Mouse (Mus musculus): Measurements from ENCODE around the gene Pter. TPM values are rescaled to one million over a fixed set of nuclear protein-coding genes. Genes with fewer than 3 reads are reported as not detected.
A peak's percentile ranks its signal among the peaks of the same experiment; 100 is the strongest.

Pter gene
- total and polyA plus RNA-seq, 3 experiments: 27.2 to 90.9 (median 53.7) TPM

GRCm38 (mm10) chr2:13044555-13044954, 120.7 kb downstream of the Pter start:
- H3K4me3 ChIP-seq (replicated peaks in 1 of 3; ENCODE audit: low read depth in 2 of 3, low read length in 2 of 3, poor library complexity in 1 of 3): no peak overlapping the region
- H3K9me3 ChIP-seq (replicated peaks; ENCODE audit: low read length): no peaks in the 10 kb centered on the region
- H3K4me1 ChIP-seq (ENCODE audit: control insufficient read depth in 1 of 2, insufficient read depth in 2 of 2): peaks cover 3 to 19% of the 10 kb centered on the region in 2 experiments; a peak in 2 of 4 replicates
- H3K36me3 ChIP-seq (replicated peaks in 1 of 2; ENCODE audit: control insufficient read depth in 1 of 2, insufficient read depth in 1 of 2, low read length in 1 of 2): no peaks in the 10 kb centered on the region
- no peak overlapping the region for H3K27ac ChIP-seq (ENCODE audit: insufficient read depth, low read depth)
- H3K27me3 ChIP-seq (replicated peaks): no peaks in the 10 kb centered on the region
- H3K9ac ChIP-seq (ENCODE audit: insufficient read depth, low read depth): no peak overlapping the region
- TF ChIP-seq IRF4 (IDR thresholded peaks at IDR 0.05; ENCODE audit: low read depth, low read length): no peak
- TF ChIP-seq RAD21 (IDR thresholded peaks at IDR 0.05; ENCODE audit: low read depth, low read length): no peak
- TF ChIP-seq MAZ (IDR thresholded peaks at IDR 0.05; ENCODE audit: low read depth, low read length): no peak
- no peak for TF ChIP-seq EP300 (IDR thresholded peaks at IDR 0.05; ENCODE audit: low read length)
- TF ChIP-seq ZC3H11A (IDR thresholded peaks at IDR 0.05; ENCODE audit: low read depth, low read length): no peak
- TF ChIP-seq ELF1 (IDR thresholded peaks at IDR 0.05; ENCODE audit: low read depth, low read length): no peak
- TF ChIP-seq MYC (IDR thresholded peaks at IDR 0.05; ENCODE audit: low read depth, low read length): no peak
- TF ChIP-seq TCF12 (IDR thresholded peaks at IDR 0.05; ENCODE audit: low read depth, low read length): no peak
- no peak for TF ChIP-seq ETS1 (conservative IDR thresholded peaks at IDR 0.05; ENCODE audit: low read depth, low read length)
- no peak for TF ChIP-seq MAFK (IDR thresholded peaks at IDR 0.05; ENCODE audit: insufficient replicate concordance, low read length)
- TF ChIP-seq POLR2AphosphoS2 (IDR thresholded peaks at IDR 0.05; ENCODE audit: low read depth, low read length): no peak
- no peak for TF ChIP-seq ZKSCAN1 (IDR thresholded peaks at IDR 0.05; ENCODE audit: borderline replicate concordance, low read depth, low read length)
- TF ChIP-seq HCFC1 (IDR thresholded peaks at IDR 0.05; ENCODE audit: low read depth, low read length): no peak
- TF ChIP-seq E2F4 (IDR thresholded peaks at IDR 0.05; ENCODE audit: insufficient replicate concordance, low read depth, low read length): no peak
- TF ChIP-seq POLR2A (IDR thresholded peaks at IDR 0.05; ENCODE audit: low read depth, low read length): no peak
- TF ChIP-seq JUN (IDR thresholded peaks at IDR 0.05; ENCODE audit: insufficient read depth, low read depth, low read length): no peak
- no peak for TF ChIP-seq SMC3 (IDR thresholded peaks at IDR 0.05; ENCODE audit: low read depth, low read length)
- TF ChIP-seq BHLHE40 (IDR thresholded peaks at IDR 0.05; ENCODE audit: low read depth, low read length): no peak
- H3K4me2 ChIP-seq (ENCODE audit: insufficient read depth, low read depth, poor library complexity, severe bottlenecking): no peak overlapping the region
- no peak for DNase-seq (ENCODE audit: extremely low read depth)
- no peaks in the 10 kb centered on the region for H3K79me2 ChIP-seq (replicated peaks; ENCODE audit: control insufficient read depth, extremely low read depth, insufficient read depth, poor library complexity, severe bottlenecking)
- dilution Hi-C loops (cut with MboI; ENCODE audit: extremely low pct_ligation_motif_present, extremely low pct_unique_long_range_greater_than_20kb, low sequenced_read_pairs): no loop called here
- in situ Hi-C loops (cut with MboI; ENCODE audit: low pct_ligation_motif_present, low pct_unique_long_range_greater_than_20kb, low sequenced_read_pairs): no loop called here

GRCm38 (mm10) chr2:13048649-13049048, 124.8 kb downstream of the Pter start:
- Histone ChIP-seq H3K9me3 (replicated peaks; ENCODE audit: low read length) (no peaks in the 10 kb centered on the region), H3K27me3 (replicated peaks) (no peaks in the 10 kb centered on the region), H3K79me2 (replicated peaks; ENCODE audit: control insufficient read depth, extremely low read depth, insufficient read depth, poor library complexity, severe bottlenecking) (no peaks in the 10 kb centered on the region), H3K4me1 (ENCODE audit: control insufficient read depth in 1 of 2, insufficient read depth in 2 of 2) (peaks cover 3 to 6% of the 10 kb centered on the region in 2 experiments; a peak in 1 of 4 replicates), H3K27ac (ENCODE audit: insufficient read depth, low read depth) (no peak overlapping the region), H3K4me2 (ENCODE audit: insufficient read depth, low read depth, poor library complexity, severe bottlenecking) (no peak overlapping the region), H3K36me3 (replicated peaks in 1 of 2; ENCODE audit: control insufficient read depth in 1 of 2, insufficient read depth in 1 of 2, low read length in 1 of 2) (no peaks in the 10 kb centered on the region), H3K4me3 (replicated peaks in 1 of 3; ENCODE audit: low read depth in 2 of 3, low read length in 2 of 3, poor library complexity in 1 of 3) (no peak overlapping the region), H3K9ac (ENCODE audit: insufficient read depth, low read depth) (no peak overlapping the region)
- TF ChIP-seq TBP (conservative IDR thresholded peaks at IDR 0.05; ENCODE audit: low read depth, low read length): no peak
- TF ChIP-seq ZNF384 (IDR thresholded peaks at IDR 0.05; ENCODE audit: low read depth, low read length): peak; percentile 77
- DNase-seq (ENCODE audit: extremely low read depth): no peak
- in situ Hi-C loops (cut with MboI; ENCODE audit: low pct_ligation_motif_present, low pct_unique_long_range_greater_than_20kb, low sequenced_read_pairs) (no loop called here), dilution Hi-C loops (cut with MboI; ENCODE audit: extremely low pct_ligation_motif_present, extremely low pct_unique_long_range_greater_than_20kb, low sequenced_read_pairs) (no loop called here)

Other genes starting within 250 kb of the Pter start
- gene C1ql3, start 87.8 kb downstream of the Pter start, total RNA-seq (2012; rRNA removed): 0.08 TPM in 1 of 2 replicates, not detected in the other
- gene C1ql3, start 87.8 kb downstream of the Pter start, total RNA-seq (2014; rRNA removed): not detected in 2 replicates
- gene C1ql3, start 87.8 kb downstream of the Pter start, polyA plus RNA-seq (2012; ENCODE audit: insufficient read length, low read depth): not detected in 2 replicates

Data from CH12.LX (cell line).